Mouse (Mus musculus): ENCODE results near the gene Lipa.

Lipa gene

GRCm38 (mm10) chr19:34526941-34527682 lies at the start of gene Lipa:
Gene Lipa, minus strand, starts transcription at chr19:34527474.
- DNase-seq (ENCODE audit: low spot score in 2 of 2), result peak; percentile 80 to 85

DNA sequence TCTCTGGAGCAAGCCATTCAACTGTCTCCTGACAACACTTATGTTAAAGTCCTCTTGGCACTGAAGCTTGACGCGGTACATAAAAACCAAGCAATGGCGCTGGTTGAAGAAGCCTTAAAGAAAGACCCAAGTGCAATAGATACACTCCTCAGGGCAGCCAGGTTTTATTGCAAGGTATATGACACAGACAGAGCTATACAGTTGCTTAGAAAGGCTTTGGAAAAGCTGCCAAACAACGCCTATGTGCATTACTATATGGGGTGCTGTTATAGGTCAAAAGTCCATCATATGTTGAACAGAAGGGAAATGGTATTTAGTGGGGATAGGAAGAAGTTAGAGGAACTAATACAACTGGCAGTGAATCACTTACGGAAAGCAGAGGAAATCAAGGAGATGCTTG lies 46.4 kb upstream of the Lipa start:
- DNase-seq (ENCODE audit: low spot score in 2 of 2), result no peak

GRCm38 (mm10) chr19:34571080-34571479 lies 43.8 kb upstream of the Lipa start:
- no peak for DNase-seq (ENCODE audit: low spot score in 2 of 2)

DNA sequence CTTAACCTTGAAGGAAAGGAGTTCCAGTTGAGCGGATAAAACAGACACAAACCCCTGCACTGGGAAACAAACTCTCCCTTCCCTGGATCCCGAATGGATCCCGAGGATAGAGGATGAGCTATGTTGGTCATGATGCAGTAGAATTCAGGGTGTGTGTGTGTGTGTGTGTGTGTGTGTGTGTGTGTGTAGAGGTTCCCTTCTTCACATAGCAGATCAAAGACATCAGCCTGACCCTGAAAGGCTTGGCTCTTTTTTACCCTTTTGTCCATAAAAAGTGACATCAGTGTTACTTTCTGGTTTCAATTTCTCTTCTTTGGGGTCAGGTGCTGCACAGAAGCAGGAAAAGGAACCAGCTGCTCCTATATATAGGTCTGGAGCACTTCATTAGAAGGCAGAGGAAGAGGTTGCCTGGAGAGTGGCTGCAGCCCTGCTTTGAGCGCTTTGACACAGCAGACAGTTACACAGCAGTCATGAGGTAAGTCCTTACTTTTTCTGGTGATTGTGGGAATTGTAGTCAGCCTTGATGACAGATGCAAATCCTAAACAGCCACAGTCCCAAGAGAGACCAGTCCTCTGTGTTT lies 42.7 kb upstream of the Lipa start:
- no peak for DNase-seq (ENCODE audit: low spot score in 2 of 2)

DNA sequence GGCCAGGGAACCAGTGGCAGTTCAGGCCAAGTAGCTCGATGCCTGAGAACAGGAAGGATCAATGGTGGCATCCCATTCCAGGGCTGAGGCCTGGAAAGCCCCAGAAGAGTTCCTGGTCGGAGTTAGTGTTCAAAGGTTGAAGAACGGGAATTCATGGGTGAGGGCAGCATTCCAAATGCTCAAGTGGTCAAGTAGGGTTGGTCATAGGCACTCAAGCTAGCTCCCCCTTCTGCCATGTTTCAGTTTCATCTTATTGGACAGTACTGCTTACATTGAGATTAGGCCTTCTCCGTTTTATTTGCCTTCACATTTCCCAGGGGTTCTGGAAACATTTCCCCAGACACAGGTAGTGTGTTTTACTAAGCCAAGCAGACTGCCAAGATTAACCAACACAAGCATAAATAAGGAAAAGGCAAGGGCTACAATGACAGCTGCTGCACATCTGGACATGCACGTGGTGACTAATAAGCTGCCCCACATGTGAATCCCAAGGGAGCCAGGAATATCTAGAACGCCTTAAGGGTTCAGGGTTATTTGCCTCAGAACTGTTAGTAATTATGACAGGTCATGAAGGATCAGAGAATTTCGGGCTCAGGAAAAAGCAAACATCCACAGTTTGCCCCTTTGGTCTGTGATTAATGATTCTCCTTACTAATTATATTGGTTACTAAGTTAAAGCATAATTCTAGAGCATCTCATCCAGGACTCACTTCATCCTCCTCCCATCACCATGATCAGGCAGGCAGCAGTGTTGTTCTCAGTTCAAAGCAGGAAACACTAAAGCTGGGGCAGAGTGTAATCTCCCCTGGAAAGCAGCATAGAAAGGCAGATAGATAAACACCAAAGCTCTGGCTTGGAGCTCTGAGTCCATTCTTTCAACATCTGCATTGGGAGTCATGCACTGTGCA lies 42.0 kb upstream of the Lipa start:
- no peak for DNase-seq (ENCODE audit: low spot score in 2 of 2)

GRCm38 (mm10) chr19:34566178-34566784 lies 39.0 kb upstream of the Lipa start:
- DNase-seq (ENCODE audit: low spot score in 2 of 2), result no peak

- DNase-seq (ENCODE audit: low spot score in 2 of 2), result no peak
Observed at GRCm38 (mm10) chr19:34562556-34562955, 35.3 kb upstream of the Lipa start.

DNA sequence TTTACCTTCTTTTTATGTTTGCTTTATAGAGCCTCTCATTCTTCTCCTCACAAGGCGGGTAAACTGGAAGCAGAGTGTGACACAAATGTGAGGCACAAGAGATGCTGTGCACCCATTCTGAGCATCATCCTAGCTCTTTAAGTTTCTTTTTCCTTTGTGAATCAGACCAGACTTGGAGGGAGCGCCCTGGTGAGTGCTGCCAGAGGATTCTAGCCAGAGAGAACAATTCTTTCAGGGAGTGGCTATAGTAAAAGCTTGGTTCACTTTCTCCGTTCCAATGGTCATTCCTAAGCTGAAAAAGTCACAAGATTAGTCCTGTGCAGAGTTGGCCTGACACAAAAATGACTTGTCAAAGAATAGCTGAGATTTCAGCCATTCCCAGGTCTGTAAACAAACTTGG lies 29.3 kb upstream of the Lipa start:
- no peak for DNase-seq (ENCODE audit: low spot score in 2 of 2)

DNA sequence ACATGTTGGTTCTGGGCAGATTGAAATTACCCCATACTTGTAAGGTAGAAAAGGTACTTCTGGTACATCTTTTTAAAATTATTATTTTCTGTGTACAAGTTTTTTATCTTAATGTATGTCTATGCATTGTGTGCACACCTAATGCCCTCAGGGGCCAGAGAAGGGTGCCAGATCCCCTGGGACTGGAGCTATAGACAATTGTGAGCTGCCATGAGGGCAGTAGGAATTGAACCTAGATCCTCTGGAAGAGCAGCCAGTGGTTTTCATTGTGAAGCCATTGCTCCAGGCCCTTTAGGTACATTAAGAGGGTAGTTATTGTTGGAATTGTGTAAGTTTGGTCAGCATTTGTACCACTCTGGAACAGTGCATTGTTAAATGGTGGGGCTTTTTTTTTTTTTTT lies 26.8 kb upstream of the Lipa start:
- DNase-seq (ENCODE audit: low spot score in 2 of 2), result no peak

- no peak for DNase-seq (ENCODE audit: low spot score in 2 of 2)
Observed at GRCm38 (mm10) chr19:34553522-34553921, 26.2 kb upstream of the Lipa start.

GRCm38 (mm10) chr19:34553021-34553420 lies 25.7 kb upstream of the Lipa start:
- no peak for DNase-seq (ENCODE audit: low spot score in 2 of 2)

GRCm38 (mm10) chr19:34551981-34552380 lies 24.7 kb upstream of the Lipa start:
- no peak for DNase-seq (ENCODE audit: low spot score in 2 of 2)

GRCm38 (mm10) chr19:34550534-34551223 lies 23.4 kb upstream of the Lipa start, which contains the start of gene Ifit2:
Gene Ifit2, plus strand, starts transcription at chr19:34550694.
- DNase-seq (ENCODE audit: low spot score in 2 of 2), result peak; percentile 25 to 49

- DNase-seq (ENCODE audit: low spot score in 2 of 2), result no peak
Observed at GRCm38 (mm10) chr19:34550205-34550533, 22.9 kb upstream of the Lipa start.

GRCm38 (mm10) chr19:34547976-34548375 lies 20.7 kb upstream of the Lipa start:
- peak; percentile 66 to 81 for DNase-seq (ENCODE audit: low spot score in 2 of 2)

DNA sequence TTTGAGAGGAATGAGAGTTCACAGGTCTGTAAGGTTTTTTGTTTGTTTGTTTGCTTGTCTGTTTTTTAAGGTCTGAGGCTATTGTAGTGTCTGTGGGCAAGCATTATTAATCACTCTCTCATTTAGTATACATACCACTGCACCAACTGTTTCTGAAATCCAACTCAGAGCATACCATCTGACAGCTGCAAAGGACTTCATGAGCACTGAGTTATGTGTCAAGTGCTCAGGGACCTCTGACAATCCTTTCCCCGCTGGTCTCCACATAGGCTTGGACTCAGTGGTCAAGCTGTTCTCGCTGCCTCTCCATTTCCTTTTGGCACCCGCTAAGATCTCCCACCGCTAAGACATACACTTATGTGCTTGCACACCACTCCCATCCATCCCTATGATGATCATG lies 18.9 kb upstream of the Lipa start:
- DNase-seq (ENCODE audit: low spot score in 2 of 2), result no peak

GRCm38 (mm10) chr19:34539422-34539821 lies 12.1 kb upstream of the Lipa start:
- no peak for DNase-seq (ENCODE audit: low spot score in 2 of 2)

GRCm38 (mm10) chr19:34532061-34532751 lies 4.9 kb upstream of the Lipa start:
- DNase-seq (ENCODE audit: low spot score in 2 of 2), result no peak

- no peak for DNase-seq (ENCODE audit: low spot score in 2 of 2)
Observed at GRCm38 (mm10) chr19:34526321-34526923, 852 bp downstream of the Lipa start.

DNA sequence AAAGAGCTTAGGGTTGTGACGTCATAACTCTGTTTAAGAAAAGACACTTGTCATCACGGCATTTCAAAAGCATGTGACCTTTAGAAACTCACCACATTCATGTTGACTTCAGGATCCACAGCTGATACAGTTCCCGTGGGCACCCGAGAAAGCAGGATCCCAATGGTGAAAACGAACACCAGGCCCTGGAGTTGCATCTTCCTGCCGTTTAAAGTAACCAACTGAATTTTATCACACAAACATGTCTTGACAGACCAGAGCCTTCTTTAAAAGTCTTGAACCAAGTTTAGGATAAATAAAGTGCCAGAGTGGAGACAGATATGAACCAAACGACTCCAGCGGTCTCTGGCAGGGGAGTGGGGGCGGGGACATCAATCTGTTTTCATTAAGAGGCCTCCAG lies 2.6 kb downstream of the Lipa start:
- DNase-seq (ENCODE audit: low spot score in 2 of 2), result no peak

Measured in spleen, postnatal 14 days (tissue).